Mouse (Mus musculus) testis, adult 2 months (tissue): ENCODE data around the gene Marc2.

Experiments used
- CTCF ChIP-seq: fragments of 200-500 bp; IDR thresholded peaks from 2 replicates; pipeline ENCODE4 v1.5.1; 2012; ENCODE audit warnings: low read depth, mild to moderate bottlenecking, inconsistent platforms, low read length, moderate library complexity; ENCODE audit not compliant: control insufficient read depth, insufficient read depth, insufficient replicate concordance
- POLR2A ChIP-seq: fragments of 200-500 bp; IDR thresholded peaks from 2 replicates; pipeline ENCODE4 v1.6.1; 2012; ENCODE audit warnings: low read depth, mild to moderate bottlenecking, inconsistent platforms, low read length, moderate library complexity; ENCODE audit not compliant: control insufficient read depth

DNA sequence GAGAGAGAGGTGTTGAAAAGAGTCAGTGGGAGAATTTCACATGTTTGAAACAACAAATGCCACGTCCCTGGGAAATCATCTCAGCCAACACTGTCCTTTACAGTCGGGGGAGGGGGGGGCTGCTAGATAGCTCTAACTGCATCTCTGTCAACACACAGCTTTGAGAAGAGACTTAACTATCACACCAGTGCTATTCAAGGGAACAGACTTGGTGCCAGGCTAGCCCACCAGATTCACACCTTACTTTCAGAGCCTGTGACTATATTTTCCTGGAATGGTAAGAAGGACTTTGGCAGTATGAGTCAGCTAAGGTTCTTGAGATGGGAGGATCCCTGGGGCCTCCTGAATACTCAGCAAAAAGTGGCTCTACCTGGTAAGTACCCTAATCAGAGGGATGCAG is 31.1 kb upstream of the Marc2 start:
- TF ChIP-seq POLR2A (no peak), CTCF (no peak)
